ENCODE assay signal across 8 mouse cellular contexts in genomic region chr17:24427170-24427557, GRCm38 (mm10). TPM values are rescaled to one million over a fixed set of nuclear protein-coding genes. Genes with fewer than 3 reads are reported as not detected.
DNase-seq lines count a peak whose midpoint lies in the region; ATAC-seq lines count a peak whose summit lies in the region.

No protein-coding gene starts in this region.

- WGBS in limb, embryonic 13.5 days = 4% methylated on average over 8 of the region's 8 CpGs

- peaks cover 31% of the 10 kb centered on the region for H3K4me1 ChIP-seq in limb, embryonic 13.5 days

- H3K4me3 ChIP-seq in limb, embryonic 13.5 days = peak overlapping the region; percentile 78

- peak; percentile 37 for DNase-seq in cerebellum, adult 11-12 months
- no peak for DNase-seq in cerebellum, postnatal 14 days
- DNase-seq in NIH3T3 (ENCODE audit: low read depth) = peak; percentile 44
- peak; percentile 8 for DNase-seq in forelimb bud, embryonic 11.5 days (ENCODE audit: low read depth, low spot score)
- peak; percentile 33 for DNase-seq in retina, embryonic 14.5 days (ENCODE audit: low spot score)
- DNase-seq in ovary, postnatal 14 days (ENCODE audit: low spot score) = no peak
- no peak for DNase-seq in left cerebral cortex, adult 9 months (ENCODE audit: low spot score in 2 of 2)

- ATAC-seq in limb, embryonic 13.5 days (ENCODE audit: low FRiP score, low read depth) = no peak

- H3K36me3 ChIP-seq in limb, embryonic 13.5 days = peaks cover 31% of the 10 kb centered on the region

- no peaks in the 10 kb centered on the region for H3K9me3 ChIP-seq in limb, embryonic 13.5 days

- peak overlapping the region; percentile 89 for H3K9ac ChIP-seq in limb, embryonic 13.5 days

- H3K27ac ChIP-seq in limb, embryonic 13.5 days = peak overlapping the region; percentile 97

- peak overlapping the region; percentile 64 for H3K4me2 ChIP-seq in limb, embryonic 13.5 days (replicated peaks)

- H3K27me3 ChIP-seq in limb, embryonic 13.5 days = no peaks in the 10 kb centered on the region

RNA-seq across cellular contexts. Expression of gene Eci1, which starts 0.7 kb away (rescaled TPM):
- 85.0 and 87.3 TPM in 2 replicates for polyA plus RNA-seq in limb, embryonic 13.5 days (2015; fragmentation: Nextera tagmentation; extraction: Ambion mirVana)

RNA-seq across cellular contexts. Expression of gene Rnps1, which starts 12.8 kb away (rescaled TPM):
- 322 TPM in 2 replicates for polyA plus RNA-seq in limb, embryonic 13.5 days (2015; fragmentation: Nextera tagmentation; extraction: Ambion mirVana)

RNA-seq across cellular contexts. Expression of gene Dnase1l2, which starts 15.7 kb away (rescaled TPM):
- polyA plus RNA-seq in limb, embryonic 13.5 days (2015; fragmentation: Nextera tagmentation; extraction: Ambion mirVana) = 2.7 and 3.9 TPM in 2 replicates

RNA-seq across cellular contexts. Expression of gene E4f1, which starts 42.9 kb away (rescaled TPM):
- polyA plus RNA-seq in limb, embryonic 13.5 days (2015; fragmentation: Nextera tagmentation; extraction: Ambion mirVana) = 38.3 and 45.7 TPM in 2 replicates

RNA-seq across cellular contexts. Expression of gene Pgp, which starts 43.0 kb away (rescaled TPM):
- polyA plus RNA-seq in limb, embryonic 13.5 days (2015; fragmentation: Nextera tagmentation; extraction: Ambion mirVana) = 50.2 and 51.3 TPM in 2 replicates

Comparison
In these comparisons a context has a peak if more than half of its experiments do, and no peak if none do; other contexts are left out.
1. DNase-seq: peak in cerebellum, adult 11-12 months (single experiment), NIH3T3 (single experiment), forelimb bud, embryonic 11.5 days (single experiment) and retina, embryonic 14.5 days (single experiment); none in cerebellum, postnatal 14 days (0 of 2), ovary, postnatal 14 days (single experiment) and left cerebral cortex, adult 9 months (0 of 2).